Mouse (Mus musculus) heart, adult 10 weeks (tissue): ENCODE data around the gene Ankar. TPM values are rescaled to one million over a fixed set of nuclear protein-coding genes. Genes with fewer than 3 reads are reported as not detected.

Experiments
- polyA plus RNA-seq: library from polyadenylated mRNA; stranded (reverse); fragments of 350-450 nt; fragmentation: Illumina TruSeq; extraction: RNeasy Lipid Tissue Mini Kit (QIAGEN cat#74804); gene quantifications from one replicate; pipeline ENCODE4 v1.2.3, GENCODE M21; 2014; ENCODE audit warnings: low read depth, low replicate concordance

Gene Ankar
- not detected for polyA plus RNA-seq

DNA sequence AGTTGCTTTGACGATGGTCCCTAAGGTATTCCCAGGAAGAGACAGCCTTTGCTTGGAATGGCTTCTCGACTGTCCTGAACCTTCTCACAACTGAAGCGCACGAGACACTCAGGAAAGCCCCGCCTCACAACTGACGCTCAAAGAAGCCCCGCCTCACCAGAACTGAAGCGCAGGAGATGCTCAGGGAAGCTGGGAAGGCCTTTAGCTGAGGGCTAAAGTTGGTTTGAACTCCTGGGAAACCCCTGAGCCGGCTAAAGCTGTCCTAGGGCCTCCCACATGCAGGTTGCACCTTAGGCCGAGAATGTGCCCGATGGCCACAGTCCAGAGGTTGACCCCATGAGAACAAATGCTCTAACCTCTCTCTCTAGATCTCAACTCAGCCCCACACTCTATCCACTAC is at the start of gene Ankar:
Gene Ankar, minus strand, starts transcription at position 101 of the 400 bp plus-strand sequence.

DNA sequence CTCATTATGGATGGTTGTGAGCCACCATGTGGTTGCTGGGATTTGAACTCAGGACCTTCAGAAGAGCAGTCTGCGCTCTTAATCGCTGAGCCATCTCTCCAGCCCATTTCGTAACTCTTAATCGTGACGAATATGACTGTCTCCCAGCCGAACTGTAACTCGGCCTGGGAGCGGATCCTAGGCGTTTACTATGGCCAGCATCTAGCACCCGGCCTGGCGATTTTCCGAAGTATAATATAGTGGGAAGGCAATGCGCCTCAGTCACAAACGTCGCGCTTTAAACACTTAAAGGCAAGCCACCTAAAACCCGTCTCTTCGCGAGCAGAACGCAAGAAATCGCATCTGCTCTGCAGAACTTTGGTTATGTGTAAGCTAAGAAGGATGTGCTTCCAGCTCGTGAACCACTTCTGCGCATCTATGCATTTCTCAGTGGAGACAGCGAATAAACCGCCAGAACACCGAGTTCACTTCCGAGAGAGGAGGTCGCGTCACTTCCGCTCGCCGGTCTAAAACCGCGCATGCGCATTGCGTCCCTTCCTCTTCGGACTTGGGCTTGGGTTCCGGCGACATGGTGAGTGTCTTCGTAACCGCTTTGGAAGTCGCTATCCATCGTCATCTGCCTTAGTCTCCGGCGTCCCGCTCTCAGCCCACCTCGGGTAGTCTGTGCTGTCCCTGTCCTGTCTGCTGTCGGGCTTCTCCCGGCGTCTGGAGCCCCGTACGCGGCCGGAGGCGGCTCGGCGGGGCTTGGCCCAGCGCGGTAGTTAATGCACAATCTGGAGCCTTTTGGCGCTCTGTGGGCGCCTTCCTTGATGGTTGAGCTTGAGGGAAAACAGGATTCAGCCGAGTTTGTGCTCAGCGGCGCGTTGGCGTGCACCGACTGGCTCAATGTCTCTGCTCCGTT is 10.6 kb upstream of the Ankar start, which contains the start of gene Rpl37a:
Gene Rpl37a, plus strand, starts transcription at position 538 of the 901 bp plus-strand sequence.

Other genes with a start within 250 kb of the Ankar start
- gene March4, start 163.6 kb downstream of the Ankar start, polyA plus RNA-seq, result not detected
- gene Smarcal1, start 117.3 kb downstream of the Ankar start, polyA plus RNA-seq, result 23.7 TPM
- gene Rpl37a, start 10.7 kb upstream of the Ankar start, polyA plus RNA-seq, result 588 TPM
- gene Igfbp2, start 123.9 kb upstream of the Ankar start, polyA plus RNA-seq, result 0.60 TPM
- 112 TPM for gene Igfbp5, start 174.3 kb upstream of the Ankar start, polyA plus RNA-seq